Mouse (Mus musculus) forebrain, postnatal 0 days (tissue): ENCODE results near the gene Cutc. TPM values are rescaled to one million over a fixed set of nuclear protein-coding genes. Genes with fewer than 3 reads are reported as not detected.

Experiments used
- ATAC-seq: fragments of 200-750 bp; cut with Nextera tagmentation; 2 replicates; pipeline ENCODE4 v1.8.0; 2017; ENCODE audit warnings: mild to moderate bottlenecking, moderate library complexity
- DNase-seq: peaks from one replicate; pipeline ENCODE4 v3.0.0-alpha.2; 2015
- H3K27ac ChIP-seq: fragments of 300-500 bp; sonication (generic); 2 replicates; pipeline ENCODE4 v1.5.1; 2014; ENCODE audit warnings: low read depth, mild to moderate bottlenecking, antibody characterized with exemption, low read length, moderate library complexity, mixed read lengths
- H3K27me3 ChIP-seq: fragments of 300-500 bp; sonication (generic); 2 replicates; pipeline ENCODE4 v1.6.1; 2014; ENCODE audit warnings: mild to moderate bottlenecking, low read length, mixed read lengths; ENCODE audit not compliant: insufficient read depth
- H3K36me3 ChIP-seq: fragments of 300-500 bp; sonication (generic); 2 replicates; pipeline ENCODE4 v1.6.1; 2014; ENCODE audit warnings: mild to moderate bottlenecking, moderate library complexity; ENCODE audit not compliant: insufficient read depth
- H3K4me1 ChIP-seq: fragments of 300-500 bp; sonication (generic); 2 replicates; pipeline ENCODE4 v1.6.1; 2014; ENCODE audit warnings: antibody characterized with exemption; ENCODE audit not compliant: insufficient read depth
- H3K4me2 ChIP-seq: fragments of 300-500 bp; sonication (generic); 2 replicates; pipeline ENCODE4 v1.6.1; 2014; ENCODE audit warnings: low read depth, mild to moderate bottlenecking, moderate library complexity
- H3K4me3 ChIP-seq: fragments of 300-500 bp; sonication (generic); 2 replicates; pipeline ENCODE4 v1.5.1; 2014; ENCODE audit warnings: low read depth, low read length, mixed read lengths
- H3K9ac ChIP-seq: fragments of 300-500 bp; sonication (generic); 2 replicates; pipeline ENCODE4 v1.6.1; 2014; ENCODE audit warnings: mild to moderate bottlenecking
- H3K9me3 ChIP-seq: fragments of 300-500 bp; sonication (generic); 2 replicates; pipeline ENCODE4 v1.6.1; 2016; ENCODE audit warnings: low read length
- CTCF ChIP-seq: sonication (generic); IDR thresholded peaks from 2 replicates; pipeline ENCODE4 v1.5.1; 2016; ENCODE audit warnings: antibody characterized with exemption, control low read depth, low read depth
- WGBS: fragments of 180-500 bp; shearing (Covaris S2); extraction: QIAGEN DNeasy Blood & Tissue Kit; methylation state at CpG from one replicate; pipeline ENCODE4 v1.1.7; 2014; 5-methylcytosine and 5-hydroxymethylcytosine counted together
- polyA plus RNA-seq: library from polyadenylated mRNA; unstranded; fragments of >200 nt; fragmentation: Nextera tagmentation; extraction: Ambion mirVana; gene quantifications from 2 replicates; pipeline ENCODE4 v1.2.1, GENCODE M21; 2015
- total RNA-seq: library from RNA; depleted of rRNA; stranded (reverse); fragments of >200 nt; gene quantifications from 2 replicates; pipeline ENCODE4 v1.2.3, GENCODE M21; 2014

Cutc gene
- total and polyA plus RNA-seq, 2 experiments from 2014 or later, result 3.1 to 7.4 TPM

DNA sequence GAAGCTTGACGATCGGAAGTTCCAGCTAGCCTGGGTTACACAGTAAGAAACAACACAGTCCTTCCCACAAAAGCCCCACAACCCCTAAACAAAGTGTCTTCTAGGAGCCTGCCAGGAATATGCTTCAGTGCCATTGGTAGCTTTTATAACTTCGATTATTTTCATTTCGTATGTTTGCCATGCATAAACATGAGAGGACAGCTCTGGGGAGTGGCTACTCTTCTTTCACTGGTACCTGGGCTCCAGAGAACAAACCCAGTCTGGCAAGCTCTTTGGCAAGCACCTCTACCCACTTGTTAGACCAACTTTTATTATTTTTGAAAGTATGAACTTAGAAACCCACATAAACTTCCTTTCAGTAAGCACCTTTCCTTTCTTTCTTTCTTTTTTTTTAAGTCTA lies 23.8 kb downstream of the Cutc start:
- H3K27me3 ChIP-seq, result no peaks in the 10 kb centered on the region

DNA sequence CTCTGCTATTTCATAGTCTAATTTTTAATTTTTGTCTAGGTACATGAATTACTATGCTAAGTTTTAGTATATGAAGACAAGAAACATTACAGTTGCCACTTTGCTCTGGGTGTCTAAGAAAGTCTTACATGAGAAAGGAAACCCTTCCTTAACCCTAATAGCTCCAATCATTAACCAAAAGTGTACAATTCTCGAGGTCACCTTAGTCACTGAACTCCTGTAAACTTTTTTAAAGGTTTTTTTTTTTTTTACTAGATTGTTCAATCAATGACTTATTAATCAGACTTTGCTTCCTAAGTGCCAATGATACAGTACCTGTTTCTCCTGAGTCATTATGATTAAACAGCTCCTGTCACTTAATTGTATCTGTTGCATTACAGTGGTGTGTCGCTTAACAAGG lies 24.5 kb downstream of the Cutc start:
- 72% methylated on average over 2 of the region's 2 CpGs for WGBS
- DNase-seq (no peak), ATAC-seq (no peak)
- Histone ChIP-seq H3K4me1 (no peaks in the 10 kb centered on the region), H3K36me3 (no peaks in the 10 kb centered on the region), H3K4me3 (no peak overlapping the region), H3K9ac (no peak overlapping the region), H3K9me3 (no peaks in the 10 kb centered on the region), H3K27me3 (no peaks in the 10 kb centered on the region), H3K4me2 (no peak overlapping the region), H3K27ac (no peak overlapping the region)
- TF ChIP-seq CTCF, result no peak

More for the DNA sequence above, 23.8 kb downstream of the Cutc start:
- ATAC-seq (no peak), DNase-seq (no peak)
- Histone ChIP-seq H3K27ac (no peak overlapping the region), H3K4me2 (no peak overlapping the region), H3K9ac (no peak overlapping the region), H3K4me1 (no peaks in the 10 kb centered on the region), H3K9me3 (no peaks in the 10 kb centered on the region), H3K4me3 (no peak overlapping the region), H3K36me3 (no peaks in the 10 kb centered on the region)
- no peak for TF ChIP-seq CTCF
- WGBS, result 75% methylated on average over 4 of the region's 4 CpGs

DNA sequence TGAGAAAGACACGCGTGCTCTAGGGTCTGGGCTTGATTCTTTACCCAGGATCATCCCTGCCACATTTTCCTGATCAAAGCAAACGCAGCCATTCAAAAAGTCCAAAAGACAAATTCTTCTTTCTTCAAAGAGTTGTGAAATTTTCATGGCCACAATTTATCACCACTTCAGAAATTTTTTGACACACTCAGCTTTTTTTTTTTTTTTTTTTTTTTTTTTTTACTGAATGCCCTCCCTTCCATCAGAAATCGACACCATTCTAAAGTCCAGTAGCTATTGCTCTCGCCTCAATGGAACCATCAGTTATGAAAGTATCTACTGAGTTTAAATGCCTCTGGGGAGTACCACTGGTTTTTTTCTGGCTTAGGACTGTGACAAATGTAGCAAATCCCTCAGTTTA lies 27.6 kb downstream of the Cutc start:
- H3K4me2 ChIP-seq, result no peak overlapping the region
- H3K4me3 ChIP-seq, result no peak overlapping the region
- ATAC-seq, result no peak
- H3K9me3 ChIP-seq, result no peaks in the 10 kb centered on the region
- H3K9ac ChIP-seq, result no peak overlapping the region
- no peak for DNase-seq
- H3K36me3 ChIP-seq, result no peaks in the 10 kb centered on the region
- 91% methylated on average over 5 of the region's 5 CpGs for WGBS
- no peaks in the 10 kb centered on the region for H3K4me1 ChIP-seq
- H3K27me3 ChIP-seq, result no peaks in the 10 kb centered on the region
- H3K27ac ChIP-seq, result no peak overlapping the region
- TF ChIP-seq CTCF, result no peak

DNA sequence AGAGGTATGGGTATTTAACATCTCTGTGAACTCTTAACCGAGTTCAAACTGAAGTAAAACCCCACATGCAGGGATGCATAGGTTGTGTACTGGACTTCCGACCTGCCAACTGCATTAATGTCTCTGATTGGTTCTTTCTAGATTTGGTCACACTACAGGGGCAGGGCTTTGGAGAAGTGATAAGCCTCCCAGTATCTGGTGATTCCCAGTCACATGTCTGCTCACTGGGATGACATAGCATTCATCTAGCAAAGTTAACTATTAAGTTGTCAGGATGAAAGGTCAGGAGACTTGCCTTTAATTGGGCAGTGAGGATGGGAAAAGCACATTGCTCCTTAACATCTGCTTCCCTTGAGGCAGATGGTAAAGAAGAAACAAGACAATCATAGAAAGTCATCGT lies 29.2 kb downstream of the Cutc start, which contains the start of gene Abcc2:
Abcc2 (plus strand) TSS at position 213 of the 400 bp plus-strand sequence.
- H3K4me2 ChIP-seq, result no peak within 1 kb of the TSS
- no peaks in the 10 kb centered on the region for H3K9me3 ChIP-seq
- no peak for ATAC-seq
- H3K27me3 ChIP-seq, result no peaks in the 10 kb centered on the region
- no peak within 1 kb of the TSS for H3K4me3 ChIP-seq
- no peak for TF ChIP-seq CTCF
- WGBS, result 85% methylated on average over 3 of the region's 3 CpGs
- no peaks in the 10 kb centered on the region for H3K4me1 ChIP-seq
- no peak for DNase-seq
- no peak within 1 kb of the TSS for H3K27ac ChIP-seq
- no peaks in the 10 kb centered on the region for H3K36me3 ChIP-seq
- H3K9ac ChIP-seq, result no peak within 1 kb of the TSS

DNA sequence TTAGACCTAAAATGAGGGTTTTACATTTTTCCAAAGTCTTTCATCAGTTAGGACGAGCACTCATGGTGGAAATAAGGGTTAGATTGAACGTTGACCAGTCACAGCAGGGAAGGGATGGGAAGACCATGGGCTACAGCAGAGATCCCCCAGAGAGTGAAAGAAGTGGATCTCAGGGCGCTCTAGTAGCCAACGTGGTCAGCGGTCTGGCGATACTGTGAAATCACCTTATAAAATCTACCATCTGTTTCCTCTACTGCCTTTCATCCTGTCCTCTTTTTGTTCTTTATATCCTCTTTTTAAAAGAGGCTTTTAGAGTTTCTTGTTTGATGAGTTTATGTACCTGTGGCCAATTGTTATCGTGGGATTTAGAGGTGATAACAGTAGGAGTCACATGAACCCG lies 32.0 kb downstream of the Cutc start:
- Histone ChIP-seq H3K4me1 (no peaks in the 10 kb centered on the region), H3K4me3 (no peak overlapping the region), H3K36me3 (no peaks in the 10 kb centered on the region), H3K4me2 (no peak overlapping the region), H3K9ac (no peak overlapping the region), H3K27me3 (no peaks in the 10 kb centered on the region), H3K27ac (no peak overlapping the region), H3K9me3 (no peaks in the 10 kb centered on the region)
- no peak for ATAC-seq
- no peak for TF ChIP-seq CTCF
- DNase-seq, result no peak
- 87% methylated on average over 8 of the region's 8 CpGs for WGBS

DNA sequence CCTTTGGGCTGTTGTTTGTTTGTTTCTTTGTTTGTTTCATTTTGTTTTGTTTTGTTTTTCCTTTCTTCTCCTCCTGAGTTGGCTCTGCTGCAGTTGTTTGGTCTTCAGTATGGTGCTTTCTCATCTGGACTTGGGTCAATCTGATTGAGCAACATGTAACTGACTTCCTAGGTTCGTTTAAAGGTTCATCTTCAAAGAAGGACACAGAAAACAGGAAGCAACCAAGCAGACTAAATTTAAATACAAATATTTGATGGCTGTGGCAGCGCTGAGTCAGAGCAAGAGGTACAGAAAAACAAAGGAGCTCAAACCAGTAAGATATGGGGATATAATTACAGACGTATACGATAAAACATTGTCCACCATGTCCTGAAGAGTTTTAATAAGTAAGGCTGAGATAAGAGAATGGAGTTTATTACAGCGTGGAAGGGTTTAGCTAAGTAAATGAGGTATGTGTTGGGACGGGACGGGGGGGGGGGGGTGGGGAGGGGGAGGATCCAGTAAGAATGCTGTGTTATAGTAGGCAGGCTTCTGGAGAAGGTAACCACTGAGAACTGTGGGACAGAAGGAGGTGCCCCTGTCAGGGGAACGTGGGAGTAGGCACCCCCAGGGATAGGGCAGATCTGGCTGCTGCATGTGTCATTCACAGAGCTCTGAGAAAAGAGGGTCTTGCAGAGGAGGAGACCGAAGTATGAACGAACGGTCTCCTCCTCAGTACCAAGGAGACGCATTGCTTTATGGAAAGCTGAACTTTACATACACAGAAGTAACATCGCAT lies 33.6 kb downstream of the Cutc start:
- 82% methylated on average over 13 of the region's 13 CpGs for WGBS
- no peak for ATAC-seq
- H3K4me1 ChIP-seq, result no peaks in the 10 kb centered on the region

DNA sequence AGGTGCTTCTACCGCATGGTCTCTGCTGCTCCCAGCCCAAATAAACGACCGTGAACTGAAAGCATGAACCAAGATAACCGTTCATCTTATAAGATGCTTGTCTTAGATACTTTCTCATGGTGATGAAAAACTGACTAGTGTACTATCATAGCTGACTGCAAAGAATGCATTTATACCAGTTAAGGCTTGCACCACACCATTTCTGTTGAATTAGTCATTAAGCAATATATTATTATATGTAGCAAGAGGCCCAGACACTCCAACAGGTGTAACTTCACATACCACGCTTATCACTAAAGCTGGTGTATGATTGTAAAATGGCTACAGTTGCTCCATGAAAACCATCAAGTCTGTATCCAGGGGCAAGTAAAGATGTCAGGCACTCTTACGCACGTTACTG lies 37.0 kb downstream of the Cutc start:
- Histone ChIP-seq H3K27me3 (no peaks in the 10 kb centered on the region), H3K4me3 (no peak overlapping the region), H3K36me3 (no peaks in the 10 kb centered on the region), H3K4me2 (no peak overlapping the region), H3K27ac (no peak overlapping the region), H3K4me1 (no peaks in the 10 kb centered on the region), H3K9ac (no peak overlapping the region), H3K9me3 (no peaks in the 10 kb centered on the region)
- WGBS, result 94% methylated on average over 7 of the region's 7 CpGs
- TF ChIP-seq CTCF, result no peak
- DNase-seq (no peak), ATAC-seq (no peak)

More for the DNA sequence above, 33.6 kb downstream of the Cutc start:
- Histone ChIP-seq H3K4me3 (no peak overlapping the region), H3K36me3 (no peaks in the 10 kb centered on the region), H3K27ac (no peak overlapping the region), H3K9ac (no peak overlapping the region), H3K9me3 (no peaks in the 10 kb centered on the region), H3K27me3 (no peaks in the 10 kb centered on the region), H3K4me2 (no peak overlapping the region)
- TF ChIP-seq CTCF, result no peak
- no peak for DNase-seq
